Mouse (Mus musculus) myocyte (in vitro differentiated cells): Measurements from ENCODE around the gene Hoxc6.

ENCODE experiments used
- CEBPB ChIP-seq: IDR thresholded peaks from 2 replicates; pipeline ENCODE4 v1.6.1; 2011; ENCODE audit warnings: mild to moderate bottlenecking, moderate library complexity; ENCODE audit not compliant: poor library complexity, insufficient read depth, severe bottlenecking
- E2F4 ChIP-seq: IDR thresholded peaks from one replicate; pipeline ENCODE4 v1.6.1; 2011; ENCODE audit warnings: mild to moderate bottlenecking, control low read depth, moderate library complexity; ENCODE audit not compliant: insufficient read depth
- MAX ChIP-seq: IDR thresholded peaks from one replicate; pipeline ENCODE4 v1.6.1; 2011; ENCODE audit warnings: low read depth, mild to moderate bottlenecking, control low read depth
- MYOD1 ChIP-seq, 3 experiments: IDR thresholded peaks; one replicate each; pipeline ENCODE4 v1.6.1; 2011; ENCODE audit warnings: control low read depth in 2 of 3, low read depth in 2 of 3, mild to moderate bottlenecking in 2 of 3, moderate library complexity in 1 of 3; ENCODE audit not compliant: insufficient read length in 2 of 3, control insufficient read depth in 1 of 3
- MYOG ChIP-seq, 3 experiments: IDR thresholded peaks; one replicate each; pipeline ENCODE4 v1.6.1; 2011; ENCODE audit warnings: control low read depth in 2 of 3, low read depth in 2 of 3, mild to moderate bottlenecking in 2 of 3; ENCODE audit not compliant: insufficient read length in 2 of 3, control insufficient read depth in 1 of 3, insufficient read depth in 1 of 3
- POLR2A ChIP-seq: IDR thresholded peaks from one replicate; pipeline ENCODE4 v1.6.1; 2011; ENCODE audit warnings: low read depth, mild to moderate bottlenecking, control low read depth, moderate library complexity; ENCODE audit not compliant: insufficient read length
- POLR2AphosphoS2 ChIP-seq: IDR thresholded peaks from one replicate; pipeline ENCODE4 v1.6.1; 2011; ENCODE audit warnings: low read depth, control low read depth; ENCODE audit not compliant: insufficient read length
- REST ChIP-seq: IDR thresholded peaks from one replicate; pipeline ENCODE4 v1.6.1; 2011; ENCODE audit warnings: mild to moderate bottlenecking, control low read depth, moderate library complexity; ENCODE audit not compliant: insufficient read depth, insufficient read length
- SRF ChIP-seq: IDR thresholded peaks from one replicate; pipeline ENCODE4 v1.6.1; 2011; ENCODE audit warnings: low read depth; ENCODE audit not compliant: control insufficient read depth, insufficient read length
- TCF12 ChIP-seq: IDR thresholded peaks from one replicate; pipeline ENCODE4 v1.6.1; 2011; ENCODE audit warnings: mild to moderate bottlenecking, control low read depth; ENCODE audit not compliant: poor library complexity, insufficient read depth, severe bottlenecking
- TCF3 ChIP-seq: IDR thresholded peaks from one replicate; pipeline ENCODE4 v1.6.1; 2011; ENCODE audit warnings: low read depth, control low read depth; ENCODE audit not compliant: insufficient read length
- USF1 ChIP-seq: IDR thresholded peaks from one replicate; pipeline ENCODE4 v1.6.1; 2011; ENCODE audit warnings: low read depth, mild to moderate bottlenecking, control low read depth, moderate library complexity

DNA sequence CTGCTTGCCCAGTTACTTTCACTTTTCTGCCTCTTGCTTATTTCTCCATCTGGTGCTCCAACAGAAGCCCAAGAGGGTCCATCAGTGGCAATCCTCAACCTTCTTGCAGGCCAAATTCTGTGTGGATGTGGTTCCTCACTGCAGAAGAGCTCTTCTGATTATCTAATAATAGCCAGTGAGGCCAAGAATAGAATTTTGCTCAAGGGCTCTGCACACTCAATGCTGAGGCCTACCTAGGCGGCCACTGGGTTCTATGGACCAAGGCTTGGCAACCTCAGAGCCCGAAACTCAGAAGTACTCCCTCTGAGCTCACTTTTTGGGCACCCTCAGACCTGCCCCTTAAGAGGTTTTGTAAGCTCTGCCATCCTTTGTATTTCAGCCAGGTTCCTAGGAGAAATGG is 3.3 kb downstream of the Hoxc6 start:
- TF ChIP-seq MAX, result no peak
- TF ChIP-seq POLR2A, result no peak
- no peak for TF ChIP-seq CEBPB
- TF ChIP-seq USF1, result no peak
- no peak for TF ChIP-seq POLR2AphosphoS2
- no peak for TF ChIP-seq SRF
- no peak for TF ChIP-seq E2F4
- no peak for TF ChIP-seq TCF12
- TF ChIP-seq MYOG (IDR thresholded peaks at IDR 0.05; ENCODE audit: control insufficient read depth in 1 of 3, insufficient read depth in 1 of 3, insufficient read length in 2 of 3, low read depth in 2 of 3), result no peak
- no peak for TF ChIP-seq REST
- TF ChIP-seq MYOD1 (IDR thresholded peaks at IDR 0.05; ENCODE audit: control insufficient read depth in 1 of 3, insufficient read length in 2 of 3, low read depth in 2 of 3), result no peak
- no peak for TF ChIP-seq TCF3
